10 mouse cellular contexts compared by ENCODE assay signal in genomic region chr11:53491954-53492401, GRCm38 (mm10). TPM values are rescaled to one million over a fixed set of nuclear protein-coding genes. Genes with fewer than 3 reads are reported as not detected.
DNase-seq lines count a peak whose midpoint lies in the region; ATAC-seq lines count a peak whose summit lies in the region.
"Had no signal": no experiment of that assay in that cellular context is flagged by ENCODE, and none has a peak within 500 bp of the region (broad histone marks: within the 10 kb centered on the region; RNA-seq: fewer than 3 reads in every experiment).

No protein-coding gene starts in this region.

- 14% methylated on average over 8 of the region's 8 CpGs for WGBS in neural tube, embryonic 11.5 days
- 2% methylated on average over 8 of the region's 8 CpGs for WGBS in forebrain, embryonic 13.5 days
- 4% methylated on average over 8 of the region's 8 CpGs for WGBS in hindbrain, embryonic 16.5 days

- H3K4me1 ChIP-seq in neural tube, embryonic 11.5 days (ENCODE audit: control insufficient read depth, insufficient read depth, low read length): peaks cover 7% of the 10 kb centered on the region
- peaks cover 49% of the 10 kb centered on the region for H3K4me1 ChIP-seq in forebrain, embryonic 13.5 days
- peaks cover 8% of the 10 kb centered on the region for H3K4me1 ChIP-seq in hindbrain, embryonic 16.5 days (ENCODE audit: control insufficient read depth, insufficient read depth, low read depth, low read length)

- H3K9ac ChIP-seq in neural tube, embryonic 11.5 days (ENCODE audit: low read length): no peak overlapping the region
- H3K9ac ChIP-seq in forebrain, embryonic 13.5 days: no peak overlapping the region
- H3K9ac ChIP-seq in hindbrain, embryonic 16.5 days (ENCODE audit: low read depth, low read length): no peak overlapping the region
- H3K9ac ChIP-seq: liver, embryonic 13.5 days had no signal

- no peak overlapping the region for H3K4me3 ChIP-seq in neural tube, embryonic 11.5 days (ENCODE audit: low read depth, low read length)
- H3K4me3 ChIP-seq in forebrain, embryonic 13.5 days: no peak overlapping the region
- no peak overlapping the region for H3K4me3 ChIP-seq in hindbrain, embryonic 16.5 days (ENCODE audit: low read length)
- H3K4me3 ChIP-seq: liver, embryonic 13.5 days had no signal

- peak; percentile 69 for DNase-seq in neural tube, embryonic 11.5 days (ENCODE audit: low spot score)
- DNase-seq in neural tube, embryonic 10.5 days (ENCODE audit: extremely low spot score, low spot score): no peak
- DNase-seq in yolk sac, embryonic 10.5 days (ENCODE audit: low spot score): peak; percentile 53
- DNase-seq: liver, embryonic 13.5 days had no signal

- peaks cover 12% of the 10 kb centered on the region for H3K27me3 ChIP-seq in neural tube, embryonic 11.5 days (ENCODE audit: control insufficient read depth, insufficient read depth, low read length)
- H3K27me3 ChIP-seq in forebrain, embryonic 13.5 days: peaks cover 13% of the 10 kb centered on the region
- H3K27me3 ChIP-seq in hindbrain, embryonic 16.5 days (replicated peaks; ENCODE audit: control insufficient read depth, insufficient read depth, low read length): peaks cover 8% of the 10 kb centered on the region

- H3K9me3 ChIP-seq in neural tube, embryonic 11.5 days (ENCODE audit: control insufficient read depth, low read length): no peaks in the 10 kb centered on the region
- H3K9me3 ChIP-seq in forebrain, embryonic 13.5 days (replicated peaks): no peaks in the 10 kb centered on the region
- no peaks in the 10 kb centered on the region for H3K9me3 ChIP-seq in hindbrain, embryonic 16.5 days (ENCODE audit: control insufficient read depth, low read length)
- H3K9me3 ChIP-seq: liver, embryonic 13.5 days had no signal

- peak overlapping the region; percentile 30 for H3K27ac ChIP-seq in neural tube, embryonic 11.5 days (ENCODE audit: low read depth, low read length)
- H3K27ac ChIP-seq in forebrain, embryonic 13.5 days: peak overlapping the region; percentile 21; the same call in 1 of the 2 replicates
- H3K27ac ChIP-seq in hindbrain, embryonic 16.5 days (ENCODE audit: low read depth, low read length): no peak overlapping the region
- H3K27ac ChIP-seq: liver, embryonic 13.5 days had no signal

- no peaks in the 10 kb centered on the region for H3K36me3 ChIP-seq in neural tube, embryonic 11.5 days (ENCODE audit: control insufficient read depth, insufficient read depth, low read length)
- H3K36me3 ChIP-seq in forebrain, embryonic 13.5 days (ENCODE audit: poor library complexity, severe bottlenecking): no peaks in the 10 kb centered on the region
- no peaks in the 10 kb centered on the region for H3K36me3 ChIP-seq in hindbrain, embryonic 16.5 days (ENCODE audit: control insufficient read depth, insufficient read depth, low read length)
- H3K36me3 ChIP-seq: liver, embryonic 13.5 days had no signal

- peak; percentile 42; the same call in 1 of the 2 replicates for ATAC-seq in neural tube, embryonic 11.5 days (ENCODE audit: insufficient read depth, low FRiP score, low TSS enrichment)
- ATAC-seq in forebrain, embryonic 13.5 days: 0 out of 2 replicates have a peak, but pooled peaks have one; percentile 48
- peak; percentile 58 for ATAC-seq in hindbrain, embryonic 16.5 days
- no peak for ATAC-seq in CD4-positive, CD25-positive, alpha-beta regulatory T cell, adult 4 months
- no peak for ATAC-seq in erythroid progenitor cell, adult 5-6 weeks (replicated peaks; ENCODE audit: low FRiP score, poor library complexity, severe bottlenecking)

- no peak overlapping the region; the same call in 1 of the 2 replicates for H3K4me2 ChIP-seq in neural tube, embryonic 11.5 days (ENCODE audit: low read depth)
- peak overlapping the region; percentile 19; the same call in 1 of the 2 replicates for H3K4me2 ChIP-seq in forebrain, embryonic 13.5 days
- H3K4me2 ChIP-seq in hindbrain, embryonic 16.5 days (ENCODE audit: low read length): no peak overlapping the region
- H3K4me2 ChIP-seq: liver, embryonic 13.5 days had no signal

RNA-seq across cellular contexts. Expression of gene Sowaha, which starts 11.9 kb away (rescaled TPM):
- polyA plus RNA-seq in neural tube, embryonic 11.5 days (2014; fragmentation: Nextera tagmentation; extraction: Ambion mirVana): 0.12 and 0.17 TPM in 2 replicates
- polyA plus RNA-seq in forebrain, embryonic 13.5 days (2015; fragmentation: Nextera tagmentation; extraction: Ambion mirVana): 0.97 and 1.1 TPM in 2 replicates
- polyA plus RNA-seq in hindbrain, embryonic 16.5 days (2015; fragmentation: Nextera tagmentation; extraction: Ambion mirVana): 1.5 TPM in 2 replicates
- not detected for polyA plus RNA-seq in CD4-positive, CD25-positive, alpha-beta regulatory T cell, adult 4 months (2017; shearing (Covaris generic))
- 29.9 and 42.8 TPM in 2 replicates for total RNA-seq in erythroid progenitor cell, adult 5-6 weeks (2015; ENCODE audit: low replicate concordance)
- 36.8 and 50.7 TPM in 2 replicates for total RNA-seq in erythroid progenitor cell, adult 5-6 weeks (2017; ENCODE audit: low replicate concordance)

RNA-seq across cellular contexts. Expression of gene Gm9945, which starts 12.0 kb away (rescaled TPM):
- polyA plus RNA-seq in neural tube, embryonic 11.5 days (2014; fragmentation: Nextera tagmentation; extraction: Ambion mirVana): not detected in 2 replicates
- not detected in 2 replicates for polyA plus RNA-seq in forebrain, embryonic 13.5 days (2015; fragmentation: Nextera tagmentation; extraction: Ambion mirVana)
- polyA plus RNA-seq in hindbrain, embryonic 16.5 days (2015; fragmentation: Nextera tagmentation; extraction: Ambion mirVana): 0.34 TPM in 1 of 2 replicates, not detected in the other
- polyA plus RNA-seq in CD4-positive, CD25-positive, alpha-beta regulatory T cell, adult 4 months (2017; shearing (Covaris generic)): not detected
- total RNA-seq in erythroid progenitor cell, adult 5-6 weeks (2015; ENCODE audit: low replicate concordance): 5.8 TPM in 1 of 2 replicates, not detected in the other
- not detected in 2 replicates for total RNA-seq in erythroid progenitor cell, adult 5-6 weeks (2017; ENCODE audit: low replicate concordance)
- total RNA-seq: common myeloid progenitor, adult 5-6 weeks had no signal
- polyA plus RNA-seq: intestine, embryonic 14.5 days had no signal

RNA-seq across cellular contexts. Expression of gene Gm9837, which starts 21.7 kb away (rescaled TPM):
- polyA plus RNA-seq in neural tube, embryonic 11.5 days (2014; fragmentation: Nextera tagmentation; extraction: Ambion mirVana): not detected in 2 replicates
- not detected in 2 replicates for polyA plus RNA-seq in forebrain, embryonic 13.5 days (2015; fragmentation: Nextera tagmentation; extraction: Ambion mirVana)
- polyA plus RNA-seq in hindbrain, embryonic 16.5 days (2015; fragmentation: Nextera tagmentation; extraction: Ambion mirVana): not detected in 2 replicates
- polyA plus RNA-seq in CD4-positive, CD25-positive, alpha-beta regulatory T cell, adult 4 months (2017; shearing (Covaris generic)): not detected
- not detected in 2 replicates for total RNA-seq in erythroid progenitor cell, adult 5-6 weeks (2015; ENCODE audit: low replicate concordance)
- not detected in 2 replicates for total RNA-seq in erythroid progenitor cell, adult 5-6 weeks (2017; ENCODE audit: low replicate concordance)
- total RNA-seq: common myeloid progenitor, adult 5-6 weeks had no signal
- polyA plus RNA-seq: intestine, embryonic 14.5 days; liver, embryonic 13.5 days had no signal

RNA-seq across cellular contexts. Expression of gene Sept8, which starts 27.1 kb away (rescaled TPM):
- 21.5 and 21.8 TPM in 2 replicates for polyA plus RNA-seq in neural tube, embryonic 11.5 days (2014; fragmentation: Nextera tagmentation; extraction: Ambion mirVana)
- 17.1 and 17.9 TPM in 2 replicates for polyA plus RNA-seq in forebrain, embryonic 13.5 days (2015; fragmentation: Nextera tagmentation; extraction: Ambion mirVana)
- polyA plus RNA-seq in hindbrain, embryonic 16.5 days (2015; fragmentation: Nextera tagmentation; extraction: Ambion mirVana): 23.1 and 23.4 TPM in 2 replicates
- polyA plus RNA-seq in CD4-positive, CD25-positive, alpha-beta regulatory T cell, adult 4 months (2017; shearing (Covaris generic)): 1 to 10 TPM in 1 of 2 experiments, under 1 TPM in 1; 0.95 to 1.0 TPM
- total RNA-seq in erythroid progenitor cell, adult 5-6 weeks (2015; ENCODE audit: low replicate concordance): 143 and 148 TPM in 2 replicates
- total RNA-seq in erythroid progenitor cell, adult 5-6 weeks (2017; ENCODE audit: low replicate concordance): 101 and 111 TPM in 2 replicates

RNA-seq across cellular contexts. Expression of gene Shroom1, which starts 35.0 kb away (rescaled TPM):
- polyA plus RNA-seq in neural tube, embryonic 11.5 days (2014; fragmentation: Nextera tagmentation; extraction: Ambion mirVana): 1.5 and 3.1 TPM in 2 replicates
- polyA plus RNA-seq in forebrain, embryonic 13.5 days (2015; fragmentation: Nextera tagmentation; extraction: Ambion mirVana): 1.2 and 1.3 TPM in 2 replicates
- polyA plus RNA-seq in hindbrain, embryonic 16.5 days (2015; fragmentation: Nextera tagmentation; extraction: Ambion mirVana): 3.2 and 3.6 TPM in 2 replicates
- not detected for polyA plus RNA-seq in CD4-positive, CD25-positive, alpha-beta regulatory T cell, adult 4 months (2017; shearing (Covaris generic))
- total RNA-seq in erythroid progenitor cell, adult 5-6 weeks (2015; ENCODE audit: low replicate concordance): not detected in 2 replicates
- not detected in 2 replicates for total RNA-seq in erythroid progenitor cell, adult 5-6 weeks (2017; ENCODE audit: low replicate concordance)
- total RNA-seq: common myeloid progenitor, adult 5-6 weeks had no signal

Comparison
In these comparisons a context has a peak if more than half of its experiments do, and no peak if none do; other contexts are left out.
1. ATAC-seq: peak in neural tube, embryonic 11.5 days (single experiment), forebrain, embryonic 13.5 days (single experiment) and hindbrain, embryonic 16.5 days (single experiment); none in CD4-positive, CD25-positive, alpha-beta regulatory T cell, adult 4 months (single experiment) and erythroid progenitor cell, adult 5-6 weeks (single experiment).